ENCODE assay signal across 8 mouse cellular contexts in the genomic region with DNA sequence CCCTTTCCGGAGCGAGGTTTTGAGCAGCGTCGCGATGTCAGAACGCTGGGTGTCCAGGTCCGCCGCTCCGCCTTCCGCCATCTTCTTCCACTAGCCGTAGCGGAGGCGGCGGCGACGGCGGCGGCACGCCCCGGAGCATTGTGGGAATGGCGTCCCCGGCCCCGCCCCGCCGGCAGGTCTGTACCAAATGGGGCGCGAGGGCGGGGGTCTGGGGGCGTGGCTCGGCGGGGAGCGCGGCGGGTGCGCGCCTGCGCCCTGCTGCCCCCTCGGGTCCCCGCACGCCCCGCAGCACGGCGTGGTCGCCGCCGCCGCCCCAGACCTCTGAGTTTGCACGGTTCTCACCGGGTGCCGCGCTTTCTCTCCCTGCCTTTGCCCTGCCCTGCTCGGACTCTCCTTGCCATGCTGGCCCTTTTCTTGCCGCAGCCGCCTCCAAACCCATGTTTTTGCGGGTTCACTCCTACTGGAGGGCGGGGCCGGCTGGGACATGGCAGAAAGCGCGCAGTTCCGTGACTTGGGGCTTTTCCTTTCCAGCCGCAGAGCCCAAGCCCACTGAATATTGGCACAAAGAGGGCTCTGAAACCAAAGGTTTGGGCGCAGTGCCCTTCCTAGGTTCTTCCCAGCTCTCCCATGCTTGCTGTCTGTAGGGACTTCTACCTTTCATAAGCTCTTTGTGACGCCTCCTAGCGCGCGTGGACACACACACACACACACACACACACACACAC. TPM values are rescaled to one million over a fixed set of nuclear protein-coding genes. Genes with fewer than 3 reads are reported as not detected.
DNase-seq lines count a peak whose midpoint lies in the region; ATAC-seq and TF ChIP-seq lines count a peak whose summit lies in the region.

Gene Usp15, minus strand, starts transcription at position 161 of the 725 bp plus-strand sequence.

- H3K9ac ChIP-seq in embryonic facial prominence, embryonic 15.5 days = peak within 1 kb of the TSS; percentile 62
- peak within 1 kb of the TSS; percentile 76 for H3K9ac ChIP-seq in kidney, embryonic 15.5 days

- H3K4me3 ChIP-seq in bone marrow, adult 2 months (replicated peaks; ENCODE audit: control insufficient read depth, low read depth, low read length) = peak within 1 kb of the TSS; percentile 95
- peak within 1 kb of the TSS; percentile 87 for H3K4me3 ChIP-seq in embryonic facial prominence, embryonic 15.5 days (replicated peaks)
- peak within 1 kb of the TSS; percentile 95 for H3K4me3 ChIP-seq in heart, embryonic 10.5 days
- H3K4me3 ChIP-seq in kidney, embryonic 15.5 days (replicated peaks) = peak within 1 kb of the TSS; percentile 72

- no peaks in the 10 kb centered on the region for H3K9me3 ChIP-seq in embryonic facial prominence, embryonic 15.5 days (replicated peaks)
- no peaks in the 10 kb centered on the region for H3K9me3 ChIP-seq in heart, embryonic 10.5 days
- H3K9me3 ChIP-seq in kidney, embryonic 15.5 days (replicated peaks) = no peaks in the 10 kb centered on the region

- TF ChIP-seq CTCF in bone marrow, adult 2 months (IDR thresholded peaks at IDR 0.05; ENCODE audit: control insufficient read depth, insufficient read depth, low read length) = no peak

- peak within 1 kb of the TSS; percentile 99 for H3K27ac ChIP-seq in bone marrow, adult 2 months (ENCODE audit: control insufficient read depth, insufficient read depth, low read depth, low read length, poor library complexity)
- H3K27ac ChIP-seq in embryonic facial prominence, embryonic 15.5 days (replicated peaks) = peak within 1 kb of the TSS; percentile 93
- peak within 1 kb of the TSS; percentile 98 for H3K27ac ChIP-seq in heart, embryonic 10.5 days
- H3K27ac ChIP-seq in kidney, embryonic 15.5 days = peak within 1 kb of the TSS; percentile 90

- H3K4me2 ChIP-seq in embryonic facial prominence, embryonic 15.5 days (replicated peaks) = peak within 1 kb of the TSS; percentile 61
- H3K4me2 ChIP-seq in kidney, embryonic 15.5 days = peak within 1 kb of the TSS; percentile 70

- H3K27me3 ChIP-seq in embryonic facial prominence, embryonic 15.5 days = no peaks in the 10 kb centered on the region
- H3K27me3 ChIP-seq in heart, embryonic 10.5 days (ENCODE audit: insufficient read depth, poor library complexity, severe bottlenecking) = no peaks in the 10 kb centered on the region
- H3K27me3 ChIP-seq in kidney, embryonic 15.5 days = no peaks in the 10 kb centered on the region; the same call in 1 of the 2 replicates

- peaks cover 2% of the 10 kb centered on the region; the same call in 1 of the 2 replicates for H3K4me1 ChIP-seq in bone marrow, adult 2 months (ENCODE audit: control insufficient read depth, insufficient read depth, low read length)
- H3K4me1 ChIP-seq in embryonic facial prominence, embryonic 15.5 days = peaks cover 8% of the 10 kb centered on the region; the same call in 1 of the 2 replicates
- H3K4me1 ChIP-seq in heart, embryonic 10.5 days = peaks cover 10% of the 10 kb centered on the region
- peaks cover 19% of the 10 kb centered on the region for H3K4me1 ChIP-seq in kidney, embryonic 15.5 days

- H3K36me3 ChIP-seq in embryonic facial prominence, embryonic 15.5 days = no peaks in the 10 kb centered on the region
- no peaks in the 10 kb centered on the region for H3K36me3 ChIP-seq in heart, embryonic 10.5 days
- no peaks in the 10 kb centered on the region for H3K36me3 ChIP-seq in kidney, embryonic 15.5 days

- peak; percentile 97 for ATAC-seq in embryonic facial prominence, embryonic 15.5 days (ENCODE audit: insufficient number of reproducible peaks, low FRiP score, low TSS enrichment, low read depth)
- ATAC-seq in kidney, embryonic 15.5 days (replicated peaks; ENCODE audit: low FRiP score) = peak; percentile 94
- ATAC-seq in monocyte, adult 5-6 weeks (replicated peaks; ENCODE audit: insufficient number of reproducible peaks, low FRiP score, low TSS enrichment, poor library complexity, severe bottlenecking) = peak; percentile 74

- TF ChIP-seq POLR2A in bone marrow, adult 2 months (IDR thresholded peaks at IDR 0.05; ENCODE audit: borderline replicate concordance, control insufficient read depth, low read depth, low read length) = peak; percentile 95

- WGBS in bone marrow, adult 2 months = under 1% methylated on average over 65 of the region's 66 CpGs
- WGBS in embryonic facial prominence, embryonic 15.5 days = under 1% methylated on average over 66 of the region's 66 CpGs
- under 1% methylated on average over 53 of the region's 66 CpGs for WGBS in heart, embryonic 10.5 days
- WGBS in kidney, embryonic 15.5 days = under 1% methylated on average over 66 of the region's 66 CpGs

- DNase-seq in 416B (ENCODE audit: low read depth) = peak; percentile 85
- DNase-seq in heart, embryonic 10.5 days (ENCODE audit: low spot score) = peak; percentile 95
- peak; percentile 97 for DNase-seq in liver
- DNase-seq in spleen, postnatal 4 days (ENCODE audit: low spot score in 2 of 2) = peak; percentile 94 to 98

RNA-seq across cellular contexts. Expression of gene Usp15, which starts in this region (rescaled TPM):
- polyA plus RNA-seq in bone marrow, adult 2 months (2011; ENCODE audit: insufficient read depth, insufficient read length, low replicate concordance, missing spikeins) = 110 and 125 TPM in 2 replicates
- 53.9 and 60.5 TPM in 2 replicates for polyA plus RNA-seq in embryonic facial prominence, embryonic 15.5 days (2015; fragmentation: Nextera tagmentation; extraction: Ambion mirVana)
- polyA plus RNA-seq in heart, embryonic 10.5 days (2016; fragmentation: Nextera tagmentation; extraction: Ambion mirVana) = 79.9 and 87.6 TPM in 2 replicates
- polyA plus RNA-seq in kidney, embryonic 15.5 days (2015; fragmentation: Nextera tagmentation; extraction: Ambion mirVana) = 69.9 and 72.1 TPM in 2 replicates
- total RNA-seq in monocyte, adult 5-6 weeks (2017) = 201 to 235 TPM (median 234 TPM) in 3 replicates

Comparison
In these comparisons a context has a peak if more than half of its experiments do, and no peak if none do; other contexts are left out.
1. Peak in every context shown above with its lines: DNase-seq, ATAC-seq, H3K4me3 ChIP-seq and H3K27ac ChIP-seq.